Mouse (Mus musculus) erythroblast, embryonic 14.5 days (primary cell): ENCODE measurements around the gene Sugp2.

Experiments used
- GATA1 ChIP-seq: IDR thresholded peaks from 2 replicates; pipeline ENCODE4 v1.6.1; 2012; ENCODE audit warnings: low read length, inconsistent platforms, mixed read lengths
- TAL1 ChIP-seq: IDR thresholded peaks from 3 replicates; pipeline ENCODE4 v1.6.1; 2012; ENCODE audit warnings: low read length, inconsistent platforms, mixed read lengths

- no peak for TF ChIP-seq GATA1
- TF ChIP-seq TAL1 = no peak
Observed at GRCm38 (mm10) chr8:70223341-70223740, 10.7 kb upstream of the Sugp2 start.
